Mouse (Mus musculus): ENCODE measurements around the gene Igf1. TPM values are rescaled to one million over a fixed set of nuclear protein-coding genes. Genes with fewer than 3 reads are reported as not detected.

Igf1 gene
- polyA plus RNA-seq, 1 experiment from 2014 or later = 7.2 TPM

DNA sequence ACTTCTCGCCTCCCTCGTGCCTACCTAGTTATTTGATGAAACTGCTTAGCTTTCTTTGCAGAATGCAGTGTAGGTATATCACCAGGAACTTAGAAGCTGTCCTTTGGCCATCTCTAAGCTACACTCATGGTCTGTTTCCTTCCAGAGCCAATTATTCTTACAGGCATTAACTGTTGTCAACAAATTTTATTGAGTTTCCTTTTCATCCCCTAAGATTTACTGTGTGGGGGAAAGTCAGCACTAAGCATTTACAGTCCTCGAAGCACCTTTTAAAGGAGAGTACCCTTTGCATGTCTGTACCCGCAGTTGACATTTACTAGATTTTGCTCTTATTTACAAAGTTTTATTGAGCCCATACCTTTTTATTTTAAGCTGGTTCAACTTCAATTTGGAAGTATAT lies 9.6 kb downstream of the Igf1 start:
- WGBS = 94% methylated on average over 4 of the region's 4 CpGs

GRCm38 (mm10) chr10:87868349-87869053 lies 10.4 kb downstream of the Igf1 start:
- Histone ChIP-seq H3K4me3 (replicated peaks; ENCODE audit: low read length) (no peak overlapping the region), H3K4me2 (ENCODE audit: low read length) (no peak overlapping the region), H3K36me3 (ENCODE audit: control insufficient read depth, insufficient read depth) (no peaks in the 10 kb centered on the region), H3K27ac (ENCODE audit: low read length) (no peak overlapping the region), H3K9ac (replicated peaks; ENCODE audit: low read depth, low read length) (no peak overlapping the region), H3K4me1 (replicated peaks; ENCODE audit: control insufficient read depth, insufficient read depth, low read length) (peaks cover 5% of the 10 kb centered on the region), H3K27me3 (replicated peaks; ENCODE audit: control insufficient read depth, insufficient read depth, low read length) (no peaks in the 10 kb centered on the region), H3K9me3 (ENCODE audit: control insufficient read depth, low read length) (no peaks in the 10 kb centered on the region)
- no peak for ATAC-seq
- WGBS = 22% methylated on average over 9 of the region's 9 CpGs

More for the DNA sequence above, 9.6 kb downstream of the Igf1 start:
- Histone ChIP-seq H3K9me3 (ENCODE audit: control insufficient read depth, low read length) (no peaks in the 10 kb centered on the region), H3K27ac (ENCODE audit: low read length) (no peak overlapping the region), H3K27me3 (replicated peaks; ENCODE audit: control insufficient read depth, insufficient read depth, low read length) (no peaks in the 10 kb centered on the region), H3K36me3 (ENCODE audit: control insufficient read depth, insufficient read depth) (no peaks in the 10 kb centered on the region), H3K4me2 (ENCODE audit: low read length) (no peak overlapping the region), H3K4me1 (replicated peaks; ENCODE audit: control insufficient read depth, insufficient read depth, low read length) (peaks cover 5% of the 10 kb centered on the region), H3K4me3 (replicated peaks; ENCODE audit: low read length) (no peak overlapping the region), H3K9ac (replicated peaks; ENCODE audit: low read depth, low read length) (no peak overlapping the region)
- no peak for ATAC-seq

DNA sequence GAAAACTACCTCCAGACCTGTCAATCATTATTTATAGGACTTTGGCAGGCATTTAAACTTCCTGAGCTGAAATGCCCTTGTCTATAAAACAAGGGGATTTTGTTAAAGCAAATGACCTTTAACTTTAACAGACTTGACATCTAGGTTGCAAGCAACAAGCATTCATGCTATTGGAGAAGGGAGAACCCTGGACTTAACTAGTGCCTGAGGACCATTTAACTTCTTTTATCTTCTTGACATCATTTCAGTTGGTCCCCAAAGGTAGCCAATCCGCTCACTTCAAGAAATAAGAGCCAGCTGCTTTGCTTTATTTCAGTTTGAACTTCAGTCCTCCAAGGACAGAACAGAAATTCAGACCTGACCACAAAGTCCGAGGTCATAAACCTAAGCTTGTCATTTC lies 11.1 kb downstream of the Igf1 start:
- Histone ChIP-seq H3K4me3 (replicated peaks; ENCODE audit: low read length) (no peak overlapping the region), H3K9ac (replicated peaks; ENCODE audit: low read depth, low read length) (no peak overlapping the region), H3K4me2 (ENCODE audit: low read length) (no peak overlapping the region), H3K36me3 (ENCODE audit: control insufficient read depth, insufficient read depth) (no peaks in the 10 kb centered on the region), H3K9me3 (ENCODE audit: control insufficient read depth, low read length) (no peaks in the 10 kb centered on the region), H3K27me3 (replicated peaks; ENCODE audit: control insufficient read depth, insufficient read depth, low read length) (no peaks in the 10 kb centered on the region), H3K27ac (ENCODE audit: low read length) (no peak overlapping the region), H3K4me1 (replicated peaks; ENCODE audit: control insufficient read depth, insufficient read depth, low read length) (peaks cover 5% of the 10 kb centered on the region)
- WGBS = 72% methylated on average over 2 of the region's 2 CpGs
- no peak for ATAC-seq

DNA sequence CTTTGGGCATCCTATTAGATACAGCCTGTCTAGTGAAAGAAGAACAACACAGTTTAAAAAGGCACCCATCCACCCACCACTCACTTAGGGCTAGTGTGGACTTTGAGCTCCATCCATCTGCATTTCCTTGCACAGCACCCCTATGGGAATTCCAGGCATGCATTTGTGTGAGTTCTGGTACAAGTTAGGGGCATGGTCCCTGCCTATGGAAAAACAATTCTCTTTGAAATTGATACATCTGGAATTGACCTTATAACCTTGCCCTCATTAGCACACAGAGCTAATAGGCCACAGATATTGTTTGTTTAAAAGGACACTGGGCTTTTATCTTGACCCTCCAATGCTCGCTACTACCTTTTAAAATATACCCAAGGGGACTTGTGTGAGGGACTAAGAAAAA lies 11.6 kb downstream of the Igf1 start:
- H3K4me3 ChIP-seq (replicated peaks; ENCODE audit: low read length) = no peak overlapping the region
- no peak overlapping the region for H3K27ac ChIP-seq (ENCODE audit: low read length)
- 85% methylated on average over 1 of the region's 1 CpGs for WGBS
- peaks cover 5% of the 10 kb centered on the region for H3K4me1 ChIP-seq (replicated peaks; ENCODE audit: control insufficient read depth, insufficient read depth, low read length)
- no peak overlapping the region for H3K4me2 ChIP-seq (ENCODE audit: low read length)
- H3K36me3 ChIP-seq (ENCODE audit: control insufficient read depth, insufficient read depth) = no peaks in the 10 kb centered on the region
- no peak for ATAC-seq
- no peak overlapping the region for H3K9ac ChIP-seq (replicated peaks; ENCODE audit: low read depth, low read length)
- no peaks in the 10 kb centered on the region for H3K9me3 ChIP-seq (ENCODE audit: control insufficient read depth, low read length)
- H3K27me3 ChIP-seq (replicated peaks; ENCODE audit: control insufficient read depth, insufficient read depth, low read length) = no peaks in the 10 kb centered on the region

- H3K36me3 ChIP-seq (ENCODE audit: control insufficient read depth, insufficient read depth) = no peaks in the 10 kb centered on the region
- peaks cover 5% of the 10 kb centered on the region for H3K4me1 ChIP-seq (replicated peaks; ENCODE audit: control insufficient read depth, insufficient read depth, low read length)
- no peak overlapping the region for H3K4me2 ChIP-seq (ENCODE audit: low read length)
- H3K27me3 ChIP-seq (replicated peaks; ENCODE audit: control insufficient read depth, insufficient read depth, low read length) = no peaks in the 10 kb centered on the region
- peak; percentile 70 for ATAC-seq
- no peak overlapping the region for H3K4me3 ChIP-seq (replicated peaks; ENCODE audit: low read length)
- 10% methylated on average over 8 of the region's 8 CpGs for WGBS
- no peak overlapping the region for H3K27ac ChIP-seq (ENCODE audit: low read length)
- H3K9ac ChIP-seq (replicated peaks; ENCODE audit: low read depth, low read length) = no peak overlapping the region
- no peaks in the 10 kb centered on the region for H3K9me3 ChIP-seq (ENCODE audit: control insufficient read depth, low read length)
Observed at GRCm38 (mm10) chr10:87871863-87872647, 14.0 kb downstream of the Igf1 start.

- no peak for ATAC-seq
- 23% methylated on average over 5 of the region's 5 CpGs for WGBS
- Histone ChIP-seq H3K9ac (replicated peaks; ENCODE audit: low read depth, low read length) (no peak overlapping the region), H3K4me2 (ENCODE audit: low read length) (no peak overlapping the region), H3K27me3 (replicated peaks; ENCODE audit: control insufficient read depth, insufficient read depth, low read length) (no peaks in the 10 kb centered on the region), H3K9me3 (ENCODE audit: control insufficient read depth, low read length) (no peaks in the 10 kb centered on the region), H3K36me3 (ENCODE audit: control insufficient read depth, insufficient read depth) (no peaks in the 10 kb centered on the region), H3K27ac (ENCODE audit: low read length) (no peak overlapping the region), H3K4me3 (replicated peaks; ENCODE audit: low read length) (no peak overlapping the region), H3K4me1 (replicated peaks; ENCODE audit: control insufficient read depth, insufficient read depth, low read length) (peaks cover 5% of the 10 kb centered on the region)
Observed at GRCm38 (mm10) chr10:87872854-87873253, 14.8 kb downstream of the Igf1 start.

DNA sequence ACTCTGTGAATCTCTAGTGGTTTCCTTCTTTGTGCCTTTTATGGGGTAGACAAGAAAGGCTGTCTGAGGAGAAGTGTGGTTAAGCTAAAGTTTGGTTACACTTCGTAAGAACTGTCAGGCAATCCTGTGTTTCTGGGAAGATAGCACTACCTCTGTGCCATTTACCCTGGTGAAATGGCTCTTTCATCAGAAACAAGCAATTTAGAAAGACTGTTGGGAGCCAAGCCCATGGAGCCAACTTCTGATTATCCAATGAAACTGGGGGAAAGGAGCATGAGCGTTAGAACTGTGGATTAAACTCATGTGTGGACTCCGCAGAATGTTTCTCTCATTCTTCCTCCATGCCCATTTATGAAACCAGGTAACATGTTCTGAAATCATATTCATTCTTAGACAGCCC lies 15.5 kb downstream of the Igf1 start:
- 89% methylated on average over 3 of the region's 3 CpGs for WGBS
- H3K4me1 ChIP-seq (replicated peaks; ENCODE audit: control insufficient read depth, insufficient read depth, low read length) = peaks cover 5% of the 10 kb centered on the region
- H3K9me3 ChIP-seq (ENCODE audit: control insufficient read depth, low read length) = no peaks in the 10 kb centered on the region
- no peak for ATAC-seq
- H3K36me3 ChIP-seq (ENCODE audit: control insufficient read depth, insufficient read depth) = no peaks in the 10 kb centered on the region
- H3K9ac ChIP-seq (replicated peaks; ENCODE audit: low read depth, low read length) = no peak overlapping the region
- no peak overlapping the region for H3K4me2 ChIP-seq (ENCODE audit: low read length)
- no peak overlapping the region for H3K4me3 ChIP-seq (replicated peaks; ENCODE audit: low read length)
- H3K27ac ChIP-seq (ENCODE audit: low read length) = no peak overlapping the region
- H3K27me3 ChIP-seq (replicated peaks; ENCODE audit: control insufficient read depth, insufficient read depth, low read length) = no peaks in the 10 kb centered on the region

DNA sequence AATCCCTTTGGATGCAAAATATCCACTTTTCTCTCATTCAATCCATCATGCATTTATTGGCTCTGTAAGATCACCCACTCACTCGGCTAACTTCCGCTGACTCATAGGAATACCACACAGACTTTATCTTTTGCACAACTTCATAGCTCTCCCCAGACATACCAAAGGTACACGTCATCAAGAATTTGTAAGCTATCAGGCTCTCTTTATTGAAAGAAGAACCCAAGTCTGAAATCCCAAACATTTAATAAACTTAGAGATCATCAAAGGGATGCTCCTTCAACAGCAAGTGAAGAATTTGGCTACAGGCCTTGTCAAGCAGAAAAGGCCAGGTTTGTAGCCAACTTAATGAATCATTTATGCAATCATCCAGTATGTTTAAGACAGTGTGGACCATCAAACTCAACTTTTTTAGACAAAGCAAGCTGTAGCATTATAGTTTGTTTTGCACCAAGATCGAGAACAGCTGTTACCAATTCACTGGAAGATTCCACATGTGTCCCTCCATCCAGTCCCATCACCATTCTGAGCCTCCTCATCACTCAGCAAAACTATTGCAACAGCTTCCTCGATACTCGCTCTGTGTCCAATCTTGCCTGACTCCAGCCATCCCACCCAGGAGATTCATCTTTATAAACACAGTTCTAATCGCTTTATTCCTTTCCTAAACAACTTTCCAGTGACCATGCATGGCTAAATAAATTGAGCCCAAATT lies 22.2 kb downstream of the Igf1 start:
- no peak for ATAC-seq

GRCm38 (mm10) chr10:87885326-87886040 lies 27.4 kb downstream of the Igf1 start:
- 91% methylated on average over 2 of the region's 2 CpGs for WGBS
- no peak overlapping the region for H3K9ac ChIP-seq (replicated peaks; ENCODE audit: low read depth, low read length)
- no peaks in the 10 kb centered on the region for H3K4me1 ChIP-seq (replicated peaks; ENCODE audit: control insufficient read depth, insufficient read depth, low read length)
- H3K27me3 ChIP-seq (replicated peaks; ENCODE audit: control insufficient read depth, insufficient read depth, low read length) = no peaks in the 10 kb centered on the region
- no peak for ATAC-seq
- H3K36me3 ChIP-seq (ENCODE audit: control insufficient read depth, insufficient read depth) = no peaks in the 10 kb centered on the region
- no peak overlapping the region for H3K4me3 ChIP-seq (replicated peaks; ENCODE audit: low read length)
- H3K27ac ChIP-seq (ENCODE audit: low read length) = no peak overlapping the region
- H3K4me2 ChIP-seq (ENCODE audit: low read length) = no peak overlapping the region
- H3K9me3 ChIP-seq (ENCODE audit: control insufficient read depth, low read length) = no peaks in the 10 kb centered on the region

More for the DNA sequence above, 22.2 kb downstream of the Igf1 start:
- Histone ChIP-seq H3K36me3 (ENCODE audit: control insufficient read depth, insufficient read depth) (no peaks in the 10 kb centered on the region), H3K4me1 (replicated peaks; ENCODE audit: control insufficient read depth, insufficient read depth, low read length) (no peaks in the 10 kb centered on the region), H3K9ac (replicated peaks; ENCODE audit: low read depth, low read length) (no peak overlapping the region), H3K4me3 (replicated peaks; ENCODE audit: low read length) (no peak overlapping the region), H3K27me3 (replicated peaks; ENCODE audit: control insufficient read depth, insufficient read depth, low read length) (no peaks in the 10 kb centered on the region), H3K27ac (ENCODE audit: low read length) (no peak overlapping the region), H3K9me3 (ENCODE audit: control insufficient read depth, low read length) (no peaks in the 10 kb centered on the region), H3K4me2 (ENCODE audit: low read length) (no peak overlapping the region)
- 96% methylated on average over 7 of the region's 7 CpGs for WGBS
